Mouse (Mus musculus): ENCODE measurements around the gene Kctd21.

Gene Kctd21

GRCm38 (mm10) chr7:97331726-97332666 is at the start of gene Kctd21, which contains the start of gene Usp35:
TSS of gene Kctd21 (plus strand) at chr7:97332327.
TSS of gene Usp35 (minus strand) at chr7:97332020.
- DNase-seq (ENCODE audit: extremely low spot score): peak; percentile 95

GRCm38 (mm10) chr7:97296986-97297385 is 35.1 kb upstream of the Kctd21 start:
- DNase-seq (ENCODE audit: extremely low spot score): no peak

DNA sequence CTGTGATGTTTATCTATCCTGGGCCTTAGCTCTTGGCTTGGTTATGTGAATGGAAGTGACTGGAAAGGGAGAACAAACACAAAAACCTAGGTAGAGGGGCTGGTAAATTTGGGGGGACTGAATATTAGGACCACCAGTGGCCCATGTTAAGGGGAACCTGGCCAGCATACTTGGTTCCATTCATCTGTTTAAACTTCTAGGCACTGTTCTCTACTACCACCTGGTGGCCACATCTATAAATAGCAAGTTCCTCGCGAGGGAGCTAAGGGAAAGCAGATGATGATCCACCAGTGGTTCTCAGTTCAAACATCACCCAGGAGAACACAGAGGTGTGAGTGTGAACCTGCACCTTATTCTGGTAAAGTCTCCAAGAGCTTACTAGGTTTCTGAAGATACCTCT is 34.7 kb upstream of the Kctd21 start:
- peak; percentile 68 for DNase-seq (ENCODE audit: extremely low spot score)

- no peak for DNase-seq (ENCODE audit: extremely low spot score)
These were observed 33.8 kb upstream of the Kctd21 start for GRCm38 (mm10) chr7:97298279-97298678.

- DNase-seq (ENCODE audit: extremely low spot score): no peak
These were observed 33.2 kb upstream of the Kctd21 start for GRCm38 (mm10) chr7:97298943-97299342.

- no peak for DNase-seq (ENCODE audit: extremely low spot score)
These were observed 31.2 kb upstream of the Kctd21 start for GRCm38 (mm10) chr7:97300914-97301313.

DNA sequence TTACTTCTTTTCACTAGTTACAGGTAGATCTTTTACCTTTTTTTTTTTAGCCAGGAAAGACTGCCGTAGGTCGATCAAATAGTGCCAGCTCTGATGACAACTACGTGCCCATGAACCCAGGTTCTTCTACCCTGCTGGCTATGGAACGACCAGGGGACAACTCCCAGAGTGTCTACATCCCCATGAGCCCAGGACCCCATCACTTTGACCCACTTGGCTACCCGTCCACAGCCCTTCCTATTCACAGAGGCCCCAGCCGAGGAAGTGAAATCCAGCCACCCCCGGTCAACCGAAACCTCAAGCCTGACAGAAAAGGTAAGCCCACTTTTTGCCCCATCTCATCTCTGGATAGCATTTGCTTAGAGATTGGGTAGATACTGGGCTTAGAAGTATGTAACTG is 30.8 kb upstream of the Kctd21 start:
- DNase-seq (ENCODE audit: extremely low spot score): no peak

GRCm38 (mm10) chr7:97302261-97302660 is 29.9 kb upstream of the Kctd21 start:
- no peak for DNase-seq (ENCODE audit: extremely low spot score)

- no peak for DNase-seq (ENCODE audit: extremely low spot score)
These were observed 29.3 kb upstream of the Kctd21 start for GRCm38 (mm10) chr7:97302876-97303275.

GRCm38 (mm10) chr7:97303614-97304013 is 28.5 kb upstream of the Kctd21 start:
- no peak for DNase-seq (ENCODE audit: extremely low spot score)

- no peak for DNase-seq (ENCODE audit: extremely low spot score)
These were observed 27.7 kb upstream of the Kctd21 start for GRCm38 (mm10) chr7:97304471-97304870.

- no peak for DNase-seq (ENCODE audit: extremely low spot score)
These were observed 26.9 kb upstream of the Kctd21 start for GRCm38 (mm10) chr7:97305206-97305605.

- no peak for DNase-seq (ENCODE audit: extremely low spot score)
These were observed 25.3 kb upstream of the Kctd21 start for GRCm38 (mm10) chr7:97306813-97307212.

- DNase-seq (ENCODE audit: extremely low spot score): no peak
These were observed 24.6 kb upstream of the Kctd21 start for GRCm38 (mm10) chr7:97307546-97307945.

GRCm38 (mm10) chr7:97309461-97310340 is 22.4 kb upstream of the Kctd21 start:
- no peak for DNase-seq (ENCODE audit: extremely low spot score)

GRCm38 (mm10) chr7:97310341-97310635 is 21.8 kb upstream of the Kctd21 start:
- DNase-seq (ENCODE audit: extremely low spot score): no peak

- DNase-seq (ENCODE audit: extremely low spot score): no peak
These were observed 20.5 kb upstream of the Kctd21 start for GRCm38 (mm10) chr7:97311620-97312019.

DNA sequence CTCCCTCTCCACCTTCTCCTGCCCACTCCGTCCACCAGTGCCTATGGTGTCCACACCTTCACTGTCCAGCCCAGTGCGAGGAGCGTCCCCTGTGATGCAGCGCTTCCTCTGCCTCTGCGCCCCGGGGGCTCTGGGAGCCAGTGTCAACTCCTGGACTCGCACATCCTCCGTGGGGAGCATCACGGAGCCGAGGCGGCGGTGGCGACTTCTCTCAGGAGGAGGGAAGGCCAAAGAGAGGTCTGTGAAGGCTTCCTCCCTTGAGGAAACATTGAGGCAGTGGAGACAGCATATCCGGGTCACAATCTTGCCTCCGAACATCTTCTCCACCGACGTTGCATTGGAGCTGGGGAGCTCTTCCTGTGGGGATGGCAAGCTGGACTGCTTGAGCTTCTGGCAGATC is 19.9 kb upstream of the Kctd21 start:
- DNase-seq (ENCODE audit: extremely low spot score): no peak

GRCm38 (mm10) chr7:97312856-97313255 is 19.3 kb upstream of the Kctd21 start:
- no peak for DNase-seq (ENCODE audit: extremely low spot score)

DNA sequence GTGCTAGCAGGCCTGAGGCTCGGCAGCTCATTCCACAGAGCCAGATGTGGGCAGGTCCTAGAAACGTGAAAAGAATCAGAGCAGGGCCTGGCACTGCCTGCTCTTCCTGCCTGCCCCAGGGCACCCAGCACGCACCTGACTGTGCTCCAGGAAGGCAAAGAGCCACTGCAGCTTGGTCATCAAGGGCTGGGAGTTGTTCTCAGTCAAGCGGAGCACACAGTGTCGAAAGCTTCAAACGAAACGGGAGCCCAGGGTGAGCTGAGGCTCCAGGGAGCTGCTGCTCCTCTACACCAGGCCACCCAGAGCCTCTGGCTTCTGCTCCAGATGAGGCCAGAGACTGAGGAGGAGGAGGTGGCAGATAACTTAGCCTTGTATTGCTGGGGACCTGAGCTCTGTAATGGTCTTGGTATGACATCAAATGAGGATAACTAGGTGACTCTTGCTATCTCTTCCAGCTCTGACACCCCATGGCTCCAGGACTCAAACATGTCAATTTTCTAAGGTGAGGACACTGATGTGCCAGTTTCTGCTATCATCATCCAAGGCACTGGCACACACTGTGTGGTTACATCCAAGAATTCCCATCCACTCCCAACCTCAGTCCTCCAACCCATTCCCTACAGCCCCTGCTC is 18.6 kb upstream of the Kctd21 start:
- DNase-seq (ENCODE audit: extremely low spot score): no peak

GRCm38 (mm10) chr7:97314646-97315045 is 17.5 kb upstream of the Kctd21 start:
- no peak for DNase-seq (ENCODE audit: extremely low spot score)

GRCm38 (mm10) chr7:97315656-97316055 is 16.5 kb upstream of the Kctd21 start:
- no peak for DNase-seq (ENCODE audit: extremely low spot score)

Data from embryo, embryonic 9.5 days (tissue).